Mouse (Mus musculus): ENCODE data around the gene Wdr62.

GRCm38 (mm10) chr7:30219293-30220007 lies 60.8 kb downstream of the Wdr62 start:
- TF ChIP-seq CTCF (IDR thresholded peaks at IDR 0.05), result no peak
- no peak for TF ChIP-seq POLR2A (IDR thresholded peaks at IDR 0.05; ENCODE audit: insufficient read depth, low read depth, low read length)
